Mouse (Mus musculus) MEL (cell line): ENCODE results near the gene Gm20388. TPM values are rescaled to one million over a fixed set of nuclear protein-coding genes. Genes with fewer than 3 reads are reported as not detected.

ENCODE experiments used
- DNase-seq: peaks from one replicate; pipeline ENCODE4 v3.0.0; 2011; ENCODE audit warnings: low read depth, low spot score
- H3K27ac ChIP-seq: 2 replicates; pipeline ENCODE4 v1.5.1; 2012; ENCODE audit warnings: low read depth, mild to moderate bottlenecking, control low read depth, low read length, moderate library complexity; ENCODE audit not compliant: control insufficient read depth
- H3K27me3 ChIP-seq, 2 experiments: fragments of 150-350 bp in 1 of 2; sonication (generic) in 1 of 2; 2 replicates each; pipeline ENCODE4 v1.6.1; 2012; ENCODE audit warnings: low read length in 2 of 2, mild to moderate bottlenecking in 2 of 2, improper control_type of control experiment in 1 of 2, moderate library complexity in 1 of 2; ENCODE audit not compliant: insufficient read depth in 2 of 2, control insufficient read depth in 1 of 2
- H3K36me3 ChIP-seq, 2 experiments: 2 replicates each; pipeline ENCODE4 v1.6.1; 2012 to 2014; ENCODE audit warnings: low read length in 2 of 2, improper control_type of control experiment in 1 of 2, inconsistent platforms in 1 of 2, mild to moderate bottlenecking in 1 of 2; ENCODE audit not compliant: insufficient read depth in 2 of 2, control insufficient read depth in 1 of 2
- H3K4me1 ChIP-seq, 2 experiments: fragments of 150-350 bp in 1 of 2; sonication (generic) in 1 of 2; 2 replicates each; pipeline ENCODE4 v1.6.1; 2012; ENCODE audit warnings: low read length in 2 of 2, improper control_type of control experiment in 1 of 2, mild to moderate bottlenecking in 1 of 2; ENCODE audit not compliant: insufficient read depth in 2 of 2, control insufficient read depth in 1 of 2
- H3K4me3 ChIP-seq, 2 experiments: fragments of 150-350 bp in 1 of 2; sonication (generic) in 1 of 2; 2 replicates each; pipeline ENCODE4 v1.5.1; 2012; ENCODE audit warnings: low read depth in 2 of 2, low read length in 2 of 2, mild to moderate bottlenecking in 2 of 2, moderate library complexity in 2 of 2, control low read depth in 1 of 2, improper control_type of control experiment in 1 of 2; ENCODE audit not compliant: control insufficient read depth in 1 of 2, insufficient read depth in 1 of 2
- H3K79me2 ChIP-seq: 2 replicates; pipeline ENCODE4 v1.6.1; 2012; ENCODE audit warnings: mild to moderate bottlenecking, low read length, moderate library complexity; ENCODE audit not compliant: control insufficient read depth, poor library complexity, insufficient read depth
- H3K9ac ChIP-seq: 2 replicates; pipeline ENCODE4 v1.6.1; 2012; ENCODE audit warnings: low read depth, mild to moderate bottlenecking, control low read depth, low read length, moderate library complexity; ENCODE audit not compliant: control insufficient read depth, poor library complexity, severe bottlenecking
- H3K9me3 ChIP-seq: fragments of 150-350 bp; sonication (generic); replicated peaks from 2 replicates; pipeline ENCODE4 v1.6.1; 2012; ENCODE audit warnings: mild to moderate bottlenecking, low read length, improper control_type of control experiment, moderate library complexity; ENCODE audit not compliant: insufficient read depth
- BHLHE40 ChIP-seq: IDR thresholded peaks from 2 replicates; pipeline ENCODE4 v1.6.1; 2012; ENCODE audit warnings: low read depth, mild to moderate bottlenecking, inconsistent platforms, low read length, improper control_type of control experiment, borderline replicate concordance
- CHD1 ChIP-seq: IDR thresholded peaks from 2 replicates; pipeline ENCODE4 v1.6.1; 2012; ENCODE audit warnings: low read depth, mild to moderate bottlenecking, inconsistent platforms, low read length, improper control_type of control experiment
- ELF1 ChIP-seq: IDR thresholded peaks from 2 replicates; pipeline ENCODE4 v1.6.1; 2014; ENCODE audit warnings: low read depth, mild to moderate bottlenecking, inconsistent platforms, low read length, improper control_type of control experiment, moderate library complexity
- GATA1 ChIP-seq: IDR thresholded peaks from 2 replicates; pipeline ENCODE4 v1.6.1; 2011; ENCODE audit warnings: low read depth, low read length, improper control_type of control experiment
- HCFC1 ChIP-seq: IDR thresholded peaks from 2 replicates; pipeline ENCODE4 v1.6.1; 2012; ENCODE audit warnings: low read depth, mild to moderate bottlenecking, inconsistent platforms, low read length, improper control_type of control experiment, moderate library complexity
- KAT2A ChIP-seq: conservative IDR thresholded peaks from 2 replicates; pipeline ENCODE4 v1.6.1; 2012; ENCODE audit warnings: low read depth, low read length, improper control_type of control experiment, inconsistent platforms
- MAX ChIP-seq: IDR thresholded peaks from 2 replicates; pipeline ENCODE4 v1.6.1; 2011; ENCODE audit warnings: low read length, improper control_type of control experiment
- MEF2A ChIP-seq: IDR thresholded peaks from 2 replicates; pipeline ENCODE4 v1.6.1; 2014; ENCODE audit warnings: low read depth, mild to moderate bottlenecking, inconsistent platforms, low read length, improper control_type of control experiment; ENCODE audit not compliant: poor library complexity, insufficient replicate concordance, severe bottlenecking; ENCODE audit errors: extremely low read depth
- MXI1 ChIP-seq: IDR thresholded peaks from 2 replicates; pipeline ENCODE4 v1.6.1; 2011; ENCODE audit warnings: mild to moderate bottlenecking, low read depth, low read length, improper control_type of control experiment
- MYC ChIP-seq: IDR thresholded peaks from 2 replicates; pipeline ENCODE4 v1.6.1; 2011; ENCODE audit warnings: low read depth, mild to moderate bottlenecking, low read length, improper control_type of control experiment, moderate library complexity
- NELFE ChIP-seq: IDR thresholded peaks from 2 replicates; pipeline ENCODE4 v1.6.1; 2011; ENCODE audit warnings: low read depth, low read length, improper control_type of control experiment
- RCOR1 ChIP-seq: IDR thresholded peaks from 2 replicates; pipeline ENCODE4 v1.6.1; 2012; ENCODE audit warnings: low read depth, mild to moderate bottlenecking, inconsistent platforms, low read length, improper control_type of control experiment
- TBP ChIP-seq: IDR thresholded peaks from 2 replicates; pipeline ENCODE4 v1.8.0; 2011; ENCODE audit warnings: low read depth, low read length, improper control_type of control experiment
- TCF12 ChIP-seq: IDR thresholded peaks from 2 replicates; pipeline ENCODE4 v1.6.1; 2014; ENCODE audit warnings: low read depth, mild to moderate bottlenecking, inconsistent platforms, low read length, improper control_type of control experiment, moderate library complexity
- UBTF ChIP-seq: IDR thresholded peaks from 2 replicates; pipeline ENCODE4 v1.6.1; 2012; ENCODE audit warnings: low read depth, mild to moderate bottlenecking, inconsistent platforms, low read length, improper control_type of control experiment, moderate library complexity, borderline replicate concordance; ENCODE audit not compliant: insufficient read depth
- USF2 ChIP-seq, 2 experiments: IDR thresholded peaks; 2 replicates each; pipeline ENCODE4 v1.6.1; 2011 to 2012; ENCODE audit warnings: improper control_type of control experiment in 2 of 2, low read length in 2 of 2, borderline replicate concordance in 1 of 2, inconsistent platforms in 1 of 2, low read depth in 1 of 2, mild to moderate bottlenecking in 1 of 2; ENCODE audit not compliant: insufficient read depth in 1 of 2
- ZC3H11A ChIP-seq: IDR thresholded peaks from 2 replicates; pipeline ENCODE4 v1.6.1; 2012; ENCODE audit warnings: low read depth, mild to moderate bottlenecking, inconsistent platforms, low read length, improper control_type of control experiment
- polyA plus RNA-seq, 2 experiments: library from polyadenylated mRNA; stranded (reverse) in 1 of 2; unstranded in 1 of 2; fragments of >175 nt in 1 of 2; fragments of >200 nt in 1 of 2; gene quantifications; 2 replicates each; pipeline versions ENCODE4 v1.2.1 to v1.2.4; 2012; ENCODE audit warnings: low replicate concordance in 2 of 2, low read depth in 1 of 2; ENCODE audit not compliant: insufficient read length in 2 of 2, insufficient read depth in 1 of 2, missing spikeins in 1 of 2
- total RNA-seq: library from RNA; depleted of rRNA; stranded (reverse); fragments of 300-350 nt; gene quantifications from 2 replicates; pipeline ENCODE4 v1.2.3, GENCODE M21; 2012

Gene Gm20388
- total and polyA plus RNA-seq, 3 experiments = 11.1 to 17.8 TPM; not detected in 1

- DNase-seq = no peak
- Histone ChIP-seq H3K9ac (no peak overlapping the region), H3K36me3 (no peaks in the 10 kb centered on the region), H3K79me2 (no peaks in the 10 kb centered on the region), H3K9me3 (no peaks in the 10 kb centered on the region), H3K4me1 (no peaks in the 10 kb centered on the region), H3K27me3 (peaks cover 5 to 8% of the 10 kb centered on the region in 2 experiments), H3K27ac (no peak overlapping the region), H3K4me3 (no peak overlapping the region)
- TF ChIP-seq USF2 (IDR thresholded peaks at IDR 0.05; ENCODE audit: borderline replicate concordance in 1 of 2, insufficient read depth in 1 of 2, low read depth in 1 of 2, low read length in 2 of 2) (no peak), ZC3H11A (no peak), TBP (no peak), GATA1 (no peak), ELF1 (no peak), BHLHE40 (no peak)
Observed at GRCm38 (mm10) chr8:122854388-122854787, 2943.7 kb downstream of the Gm20388 start.

- Histone ChIP-seq H3K4me3 (no peak overlapping the region), H3K4me1 (no peaks in the 10 kb centered on the region), H3K9ac (no peak overlapping the region), H3K9me3 (no peaks in the 10 kb centered on the region), H3K79me2 (no peaks in the 10 kb centered on the region), H3K27ac (no peak overlapping the region), H3K27me3 (peaks cover 5 to 8% of the 10 kb centered on the region in 2 experiments), H3K36me3 (no peaks in the 10 kb centered on the region)
- TF ChIP-seq ELF1 (no peak), MEF2A (no peak), MXI1 (no peak), HCFC1 (no peak), KAT2A (no peak), RCOR1 (no peak), MYC (no peak), CHD1 (no peak), TCF12 (no peak), MAX (no peak), BHLHE40 (no peak), NELFE (no peak), UBTF (no peak)
- DNase-seq = no peak
Observed at GRCm38 (mm10) chr8:122855123-122855522, 2944.5 kb downstream of the Gm20388 start.
